Mouse (Mus musculus) ES-E14 (cell line): ENCODE results near the gene Sh3d19.

Source experiments
- MAFK ChIP-seq: IDR thresholded peaks from 2 replicates; pipeline ENCODE4 v1.6.1; 2014; ENCODE audit warnings: mild to moderate bottlenecking, low read depth, low read length, inconsistent platforms; ENCODE audit not compliant: insufficient read depth
- ZNF384 ChIP-seq: IDR thresholded peaks from 2 replicates; pipeline ENCODE4 v1.6.1; 2012; ENCODE audit warnings: low read depth, low read length, inconsistent platforms

GRCm38 (mm10) chr3:86142934-86143317, 172.0 kb downstream of the Sh3d19 start:
- TF ChIP-seq ZNF384: no peak
- no peak for TF ChIP-seq MAFK
